Mouse (Mus musculus) midbrain, postnatal 0 days (tissue): ENCODE measurements at regions not wholly inside any gene's neighbourhood (a gene's known extent, or its start where the extent isn't known, plus 50 kb on each side); places are given as distances from the start of the nearest gene placed in this dataset.

Experiments used
- ATAC-seq: fragments of 200-750 bp; cut with Nextera tagmentation; 2 replicates; pipeline ENCODE4 v1.8.0; 2017; ENCODE audit warnings: moderate number of reproducible peaks, mild to moderate bottlenecking, moderate TSS enrichment, moderate library complexity; ENCODE audit not compliant: low FRiP score
- DNase-seq: peaks from one replicate; pipeline ENCODE4 v3.0.0-alpha.2; 2015; ENCODE audit warnings: low spot score
- H3K27ac ChIP-seq: fragments of 300-500 bp; sonication (generic); 2 replicates; pipeline ENCODE4 v1.5.1; 2014; ENCODE audit warnings: low read depth, mild to moderate bottlenecking, low read length, mixed read lengths
- H3K27me3 ChIP-seq: fragments of 300-500 bp; sonication (generic); 2 replicates; pipeline ENCODE4 v1.6.1; 2014; ENCODE audit warnings: low read length, control low read depth, mixed read lengths; ENCODE audit not compliant: insufficient read depth
- H3K36me3 ChIP-seq: fragments of 300-500 bp; sonication (generic); 2 replicates; pipeline ENCODE4 v1.6.1; 2014; ENCODE audit warnings: low read length, control low read depth, mixed read lengths; ENCODE audit not compliant: insufficient read depth
- H3K4me1 ChIP-seq: fragments of 300-500 bp; sonication (generic); 2 replicates; pipeline ENCODE4 v1.6.1; 2014; ENCODE audit warnings: mild to moderate bottlenecking, control low read depth, antibody characterized with exemption, low read length, mixed read lengths; ENCODE audit not compliant: insufficient read depth
- H3K4me2 ChIP-seq: fragments of 300-500 bp; sonication (generic); 2 replicates; pipeline ENCODE4 v1.6.1; 2014; ENCODE audit warnings: low read depth, mild to moderate bottlenecking, low read length, mixed read lengths; ENCODE audit not compliant: poor library complexity, severe bottlenecking
- H3K4me3 ChIP-seq: fragments of 300-500 bp; sonication (generic); 2 replicates; pipeline ENCODE4 v1.5.1; 2014; ENCODE audit warnings: low read depth, mild to moderate bottlenecking, low read length, moderate library complexity
- H3K9ac ChIP-seq: fragments of 300-500 bp; sonication (generic); replicated peaks from 2 replicates; pipeline ENCODE4 v1.6.1; 2014; ENCODE audit warnings: mild to moderate bottlenecking, low read length, moderate library complexity, mixed read lengths; ENCODE audit not compliant: poor library complexity, severe bottlenecking
- H3K9me3 ChIP-seq: fragments of 300-500 bp; sonication (generic); 2 replicates; pipeline ENCODE4 v1.6.1; 2016; ENCODE audit warnings: low read length, control low read depth
- CTCF ChIP-seq: IDR thresholded peaks from 2 replicates; pipeline ENCODE4 v1.5.1; 2016; ENCODE audit warnings: antibody characterized with exemption, mild to moderate bottlenecking
- WGBS: fragments of 180-500 bp; shearing (Covaris S2); extraction: QIAGEN DNeasy Blood & Tissue Kit; methylation state at CpG from one replicate; pipeline ENCODE4 v1.1.7; 2014; 5-methylcytosine and 5-hydroxymethylcytosine counted together

DNA sequence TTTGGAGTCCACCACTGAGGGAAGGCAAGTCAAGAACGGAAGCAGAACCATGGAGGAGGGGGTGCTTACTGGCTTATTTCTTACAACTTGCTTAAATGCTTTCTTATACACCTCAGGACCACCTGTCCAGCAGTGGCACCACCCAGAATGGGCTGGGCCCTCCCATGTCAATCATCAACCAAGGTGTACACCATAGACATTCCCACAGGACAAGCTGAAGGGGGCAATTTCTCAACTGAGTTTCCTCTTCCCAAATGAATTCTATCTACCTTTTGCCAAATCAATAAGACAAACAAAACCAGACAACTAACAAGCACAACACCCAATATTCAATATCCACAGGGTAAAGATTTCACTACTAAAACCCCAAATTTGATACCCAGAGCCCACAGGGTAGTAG, 709.6 kb upstream of the Tmem132c start:
- Histone ChIP-seq H3K4me2 (no peak overlapping the region), H3K4me3 (no peak overlapping the region), H3K27ac (no peak overlapping the region), H3K9ac (no peak overlapping the region), H3K9me3 (no peaks in the 10 kb centered on the region), H3K4me1 (no peaks in the 10 kb centered on the region), H3K27me3 (no peaks in the 10 kb centered on the region), H3K36me3 (no peaks in the 10 kb centered on the region)
- DNase-seq (no peak), ATAC-seq (no peak)
- 76% methylated on average over 1 of the region's 1 CpGs for WGBS
- no peak for TF ChIP-seq CTCF

- ATAC-seq (no peak), DNase-seq (no peak)
- Histone ChIP-seq H3K4me3 (no peak overlapping the region), H3K4me1 (no peaks in the 10 kb centered on the region), H3K9me3 (no peaks in the 10 kb centered on the region), H3K27ac (no peak overlapping the region), H3K4me2 (no peak overlapping the region), H3K27me3 (no peaks in the 10 kb centered on the region), H3K36me3 (no peaks in the 10 kb centered on the region), H3K9ac (no peak overlapping the region)
- no peak for TF ChIP-seq CTCF
- WGBS = 74% methylated on average over 2 of the region's 2 CpGs
Observed at GRCm38 (mm10) chr5:126538072-126538471, 703.5 kb upstream of the Tmem132c start.

GRCm38 (mm10) chr5:126544261-126544976, 697.2 kb upstream of the Tmem132c start:
- no peaks in the 10 kb centered on the region for H3K36me3 ChIP-seq
- no peaks in the 10 kb centered on the region for H3K9me3 ChIP-seq
- DNase-seq = peak; percentile 84
- no peak overlapping the region for H3K9ac ChIP-seq
- ATAC-seq = no peak
- no peaks in the 10 kb centered on the region for H3K4me1 ChIP-seq
- no peak for TF ChIP-seq CTCF
- no peak overlapping the region for H3K4me3 ChIP-seq
- H3K27me3 ChIP-seq = no peaks in the 10 kb centered on the region
- WGBS = 61% methylated on average over 8 of the region's 8 CpGs
- no peak overlapping the region for H3K27ac ChIP-seq
- no peak overlapping the region for H3K4me2 ChIP-seq

- ATAC-seq (no peak), DNase-seq (no peak)
- no peak overlapping the region for H3K4me2 ChIP-seq
- no peaks in the 10 kb centered on the region for H3K27me3 ChIP-seq
- H3K36me3 ChIP-seq = no peaks in the 10 kb centered on the region
- H3K9ac ChIP-seq = no peak overlapping the region
- 81% methylated on average over 4 of the region's 4 CpGs for WGBS
- H3K9me3 ChIP-seq = no peaks in the 10 kb centered on the region
- H3K27ac ChIP-seq = no peak overlapping the region
- no peak for TF ChIP-seq CTCF
- no peaks in the 10 kb centered on the region for H3K4me1 ChIP-seq
- H3K4me3 ChIP-seq = no peak overlapping the region
Observed at GRCm38 (mm10) chr5:126547841-126548240, 693.8 kb upstream of the Tmem132c start.

- no peaks in the 10 kb centered on the region for H3K36me3 ChIP-seq
- H3K4me3 ChIP-seq = no peak overlapping the region
- no peak for TF ChIP-seq CTCF
- H3K4me1 ChIP-seq = no peaks in the 10 kb centered on the region
- no peaks in the 10 kb centered on the region for H3K27me3 ChIP-seq
- no peaks in the 10 kb centered on the region for H3K9me3 ChIP-seq
- H3K9ac ChIP-seq = no peak overlapping the region
- WGBS = 83% methylated on average over 3 of the region's 3 CpGs
- no peak overlapping the region for H3K27ac ChIP-seq
- no peak for ATAC-seq
- no peak for DNase-seq
- H3K4me2 ChIP-seq = no peak overlapping the region
Observed at GRCm38 (mm10) chr5:126551676-126552075, 689.9 kb upstream of the Tmem132c start.

GRCm38 (mm10) chr5:126559011-126559410, 682.6 kb upstream of the Tmem132c start:
- 0 out of 2 replicates have a peak, but pooled peaks cover 5% of the 10 kb centered on the region for H3K4me1 ChIP-seq
- no peak for TF ChIP-seq CTCF
- no peak overlapping the region for H3K4me3 ChIP-seq
- no peak overlapping the region for H3K27ac ChIP-seq
- no peaks in the 10 kb centered on the region for H3K36me3 ChIP-seq
- H3K27me3 ChIP-seq = no peaks in the 10 kb centered on the region
- no peaks in the 10 kb centered on the region for H3K9me3 ChIP-seq
- H3K4me2 ChIP-seq = no peak overlapping the region
- ATAC-seq = no peak
- DNase-seq = no peak
- WGBS = 25% methylated on average over 4 of the region's 4 CpGs
- H3K9ac ChIP-seq = no peak overlapping the region
